Comparison of ENCODE assay signal across 24 mouse cellular contexts in the genomic region with DNA sequence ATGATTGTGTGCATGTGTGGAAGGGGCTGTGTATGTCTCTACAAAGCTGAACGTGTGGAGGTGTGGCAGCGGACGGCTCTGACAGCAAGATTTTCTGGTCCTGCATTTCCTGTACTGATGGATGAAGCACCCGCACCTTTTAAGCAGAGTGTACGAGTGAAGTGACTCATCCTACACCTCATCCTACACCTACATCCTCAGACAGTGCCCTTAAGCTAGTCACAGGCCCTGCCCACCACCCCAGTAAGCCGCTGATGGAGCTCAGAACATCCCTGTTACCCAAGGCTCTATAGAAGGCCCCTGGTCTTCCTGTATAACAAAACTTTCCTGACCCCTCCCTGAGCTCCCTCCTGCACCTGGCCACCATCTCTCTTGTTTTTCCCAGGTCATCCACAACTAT. TPM values are rescaled to one million over a fixed set of nuclear protein-coding genes. Genes with fewer than 3 reads are reported as not detected.
DNase-seq lines count a peak whose midpoint lies in the region; ATAC-seq and TF ChIP-seq lines count a peak whose summit lies in the region.
"Had no signal": no experiment of that assay in that cellular context is flagged by ENCODE, and none has a peak within 500 bp of the region (broad histone marks: within the 10 kb centered on the region; RNA-seq: fewer than 3 reads in every experiment).

No protein-coding gene starts in this region.

- no peak for ATAC-seq in limb, embryonic 12.5 days (ENCODE audit: insufficient number of reproducible peaks, insufficient read depth, low FRiP score, low TSS enrichment, low read depth)
- peak; percentile 23; the same call in 1 of the 2 replicates for ATAC-seq in forebrain, embryonic 16.5 days
- ATAC-seq in midbrain, postnatal 0 days (ENCODE audit: low FRiP score): no peak
- ATAC-seq: liver, embryonic 12.5 days had no signal

- H3K4me2 ChIP-seq in limb, embryonic 12.5 days: 0 out of 2 replicates have a peak overlapping the region, but pooled peaks have one; percentile 35
- no peak overlapping the region for H3K4me2 ChIP-seq in forebrain, embryonic 16.5 days (ENCODE audit: low read length)
- H3K4me2 ChIP-seq in midbrain, postnatal 0 days (ENCODE audit: low read depth, low read length, poor library complexity, severe bottlenecking): peak overlapping the region; percentile 13; the same call in 1 of the 2 replicates
- H3K4me2 ChIP-seq: embryonic facial prominence, embryonic 15.5 days; liver, embryonic 12.5 days; lung, embryonic 14.5 days had no signal

- no peaks in the 10 kb centered on the region for H3K36me3 ChIP-seq in limb, embryonic 12.5 days
- H3K36me3 ChIP-seq in limb, embryonic 10.5 days: no peaks in the 10 kb centered on the region
- no peaks in the 10 kb centered on the region for H3K36me3 ChIP-seq in forebrain, embryonic 16.5 days (ENCODE audit: control insufficient read depth, insufficient read depth)
- peaks cover 7% of the 10 kb centered on the region; the same call in 1 of the 2 replicates for H3K36me3 ChIP-seq in midbrain, postnatal 0 days (ENCODE audit: insufficient read depth, low read length)
- H3K36me3 ChIP-seq: embryonic facial prominence, embryonic 15.5 days; liver, embryonic 12.5 days; stomach, embryonic 15.5 days had no signal

- no peaks in the 10 kb centered on the region for H3K9me3 ChIP-seq in limb, embryonic 12.5 days
- no peaks in the 10 kb centered on the region for H3K9me3 ChIP-seq in limb, embryonic 10.5 days (replicated peaks)
- H3K9me3 ChIP-seq in forebrain, embryonic 16.5 days (ENCODE audit: control insufficient read depth, low read length): no peaks in the 10 kb centered on the region
- H3K9me3 ChIP-seq in midbrain, postnatal 0 days (ENCODE audit: low read length): no peaks in the 10 kb centered on the region
- H3K9me3 ChIP-seq: embryonic facial prominence, embryonic 15.5 days; liver, embryonic 12.5 days; stomach, embryonic 15.5 days had no signal

- 51% methylated on average over 6 of the region's 6 CpGs for WGBS in limb, embryonic 12.5 days
- WGBS in limb, embryonic 10.5 days: 66% methylated on average over 6 of the region's 6 CpGs
- WGBS in forebrain, embryonic 16.5 days: 64% methylated on average over 6 of the region's 6 CpGs
- WGBS in midbrain, postnatal 0 days: 61% methylated on average over 6 of the region's 6 CpGs

- no peaks in the 10 kb centered on the region for H3K27me3 ChIP-seq in limb, embryonic 12.5 days
- H3K27me3 ChIP-seq in limb, embryonic 10.5 days (ENCODE audit: low read depth, poor library complexity, severe bottlenecking): no peaks in the 10 kb centered on the region
- H3K27me3 ChIP-seq in forebrain, embryonic 16.5 days (replicated peaks; ENCODE audit: control insufficient read depth, insufficient read depth, low read length): no peaks in the 10 kb centered on the region
- no peaks in the 10 kb centered on the region for H3K27me3 ChIP-seq in midbrain, postnatal 0 days (ENCODE audit: insufficient read depth, low read length)
- H3K27me3 ChIP-seq: embryonic facial prominence, embryonic 15.5 days; stomach, embryonic 15.5 days had no signal

- no peak for TF ChIP-seq CTCF in midbrain, postnatal 0 days (IDR thresholded peaks at IDR 0.05)

- H3K4me3 ChIP-seq in limb, embryonic 12.5 days (replicated peaks): no peak overlapping the region
- H3K4me3 ChIP-seq in limb, embryonic 10.5 days: no peak overlapping the region; the same call in 1 of the 2 replicates
- H3K4me3 ChIP-seq in forebrain, embryonic 16.5 days (replicated peaks; ENCODE audit: low read length): no peak overlapping the region
- H3K4me3 ChIP-seq in midbrain, postnatal 0 days (ENCODE audit: low read depth, low read length): no peak overlapping the region
- H3K4me3 ChIP-seq: embryonic facial prominence, embryonic 15.5 days; layer of hippocampus, adult 2 months; liver, embryonic 12.5 days; stomach, embryonic 15.5 days had no signal

- no peak for DNase-seq in limb, embryonic 10.5 days (ENCODE audit: low spot score)
- DNase-seq in brain, adult 2 months (ENCODE audit: low read depth, low spot score): peak; percentile 54
- no peak for DNase-seq in midbrain, postnatal 0 days (ENCODE audit: low spot score)
- DNase-seq in c-Kit-positive CD71-positive TER-119-positive erythroid progenitor cells, embryonic 14.5 days (ENCODE audit: low spot score): no peak
- DNase-seq in kidney, postnatal 4 days: no peak
- DNase-seq in spleen, postnatal 4 days (ENCODE audit: low spot score in 2 of 2): no peak
- DNase-seq: B cell, adult 2 months; cerebellum, adult 9-11 months; gastrocnemius, postnatal 14 days; heart, postnatal 14 days; thymus, adult 2 months had no signal

- no peaks in the 10 kb centered on the region for H3K4me1 ChIP-seq in limb, embryonic 12.5 days (replicated peaks)
- peaks cover 16% of the 10 kb centered on the region for H3K4me1 ChIP-seq in limb, embryonic 10.5 days
- 0 out of 2 replicates have a peak, but pooled peaks cover 3% of the 10 kb centered on the region for H3K4me1 ChIP-seq in forebrain, embryonic 16.5 days (replicated peaks; ENCODE audit: control insufficient read depth, insufficient read depth, low read length)
- H3K4me1 ChIP-seq in midbrain, postnatal 0 days (ENCODE audit: insufficient read depth, low read length): no peaks in the 10 kb centered on the region
- H3K4me1 ChIP-seq: embryonic facial prominence, embryonic 15.5 days had no signal

- no peak overlapping the region for H3K9ac ChIP-seq in limb, embryonic 12.5 days (replicated peaks)
- H3K9ac ChIP-seq in forebrain, embryonic 16.5 days (replicated peaks; ENCODE audit: low read depth, low read length): no peak overlapping the region
- no peak overlapping the region for H3K9ac ChIP-seq in midbrain, postnatal 0 days (replicated peaks; ENCODE audit: low read length, poor library complexity, severe bottlenecking)
- H3K9ac ChIP-seq: embryonic facial prominence, embryonic 15.5 days; liver, embryonic 12.5 days; lung, embryonic 14.5 days; stomach, embryonic 15.5 days had no signal

- H3K27ac ChIP-seq in limb, embryonic 12.5 days: no peak overlapping the region
- no peak overlapping the region for H3K27ac ChIP-seq in limb, embryonic 10.5 days
- H3K27ac ChIP-seq in forebrain, embryonic 16.5 days (ENCODE audit: low read length): no peak overlapping the region
- H3K27ac ChIP-seq in midbrain, postnatal 0 days (ENCODE audit: low read depth, low read length): no peak overlapping the region
- H3K27ac ChIP-seq: embryonic facial prominence, embryonic 15.5 days; kidney, postnatal 0 days; layer of hippocampus, adult 2 months; liver, embryonic 12.5 days; macrophage; stomach, embryonic 15.5 days had no signal

RNA-seq across cellular contexts. Expression of a gene that starts 20.9 kb away (rescaled TPM):
- not detected in 2 replicates for polyA plus RNA-seq in limb, embryonic 12.5 days (2016; fragmentation: Nextera tagmentation; extraction: Ambion mirVana)
- polyA plus RNA-seq in limb, embryonic 10.5 days (2016; fragmentation: Nextera tagmentation; extraction: Ambion mirVana): not detected in 2 replicates
- polyA plus RNA-seq in forebrain, embryonic 16.5 days (2015; fragmentation: Nextera tagmentation; extraction: Ambion mirVana): not detected in 2 replicates
- not detected in 2 replicates for total RNA-seq in midbrain, postnatal 0 days (2014; rRNA removed)
- polyA plus RNA-seq in midbrain, postnatal 0 days (2015; fragmentation: Nextera tagmentation; extraction: Ambion mirVana): 0.09 TPM in 1 of 2 replicates, not detected in the other
- total RNA-seq: adrenal gland, postnatal 36 days; gastrocnemius, postnatal 14 days; heart, adult 8-10 months; heart, postnatal 14 days; layer of hippocampus, adult 2 months; left cerebral cortex, postnatal 36 days had no signal
- polyA plus RNA-seq: embryonic facial prominence, embryonic 15.5 days; liver, embryonic 12.5 days; lung, embryonic 14.5 days; macrophage; urinary bladder, adult 2 months had no signal

RNA-seq across cellular contexts. Expression of a gene that starts 30.7 kb away (rescaled TPM):
- polyA plus RNA-seq in limb, embryonic 12.5 days (2016; fragmentation: Nextera tagmentation; extraction: Ambion mirVana): 16.6 and 17.3 TPM in 2 replicates
- polyA plus RNA-seq in limb, embryonic 10.5 days (2016; fragmentation: Nextera tagmentation; extraction: Ambion mirVana): 13.6 and 16.4 TPM in 2 replicates
- polyA plus RNA-seq in forebrain, embryonic 16.5 days (2015; fragmentation: Nextera tagmentation; extraction: Ambion mirVana): 11.2 and 12.4 TPM in 2 replicates
- 14.0 and 14.3 TPM in 2 replicates for total RNA-seq in midbrain, postnatal 0 days (2014; rRNA removed)
- polyA plus RNA-seq in midbrain, postnatal 0 days (2015; fragmentation: Nextera tagmentation; extraction: Ambion mirVana): 9.8 and 12.4 TPM in 2 replicates

RNA-seq across cellular contexts. Expression of a gene that starts 40.9 kb away (rescaled TPM):
- polyA plus RNA-seq in limb, embryonic 12.5 days (2016; fragmentation: Nextera tagmentation; extraction: Ambion mirVana): 14.0 and 15.5 TPM in 2 replicates
- 12.7 and 15.5 TPM in 2 replicates for polyA plus RNA-seq in limb, embryonic 10.5 days (2016; fragmentation: Nextera tagmentation; extraction: Ambion mirVana)
- polyA plus RNA-seq in forebrain, embryonic 16.5 days (2015; fragmentation: Nextera tagmentation; extraction: Ambion mirVana): 17.9 and 20.6 TPM in 2 replicates
- total RNA-seq in midbrain, postnatal 0 days (2014; rRNA removed): 45.3 and 56.3 TPM in 2 replicates
- polyA plus RNA-seq in midbrain, postnatal 0 days (2015; fragmentation: Nextera tagmentation; extraction: Ambion mirVana): 19.3 and 20.6 TPM in 2 replicates
